Mouse (Mus musculus) T-helper 17 cell (primary cell): Measurements from ENCODE around the gene Birc6.

Experiments used
- in situ Hi-C, 2 experiments: fragments of 300-600 bp; cut with MboI, MseI; formaldehyde crosslinking; loops; 1 replicate in 1 of 2; 2 replicates in 1 of 2; pipeline ENCODE4 v1.15.1; 2025; ENCODE audit warnings: high pct_unique_total_duplicates in 2 of 2

Gene Birc6

DNA sequence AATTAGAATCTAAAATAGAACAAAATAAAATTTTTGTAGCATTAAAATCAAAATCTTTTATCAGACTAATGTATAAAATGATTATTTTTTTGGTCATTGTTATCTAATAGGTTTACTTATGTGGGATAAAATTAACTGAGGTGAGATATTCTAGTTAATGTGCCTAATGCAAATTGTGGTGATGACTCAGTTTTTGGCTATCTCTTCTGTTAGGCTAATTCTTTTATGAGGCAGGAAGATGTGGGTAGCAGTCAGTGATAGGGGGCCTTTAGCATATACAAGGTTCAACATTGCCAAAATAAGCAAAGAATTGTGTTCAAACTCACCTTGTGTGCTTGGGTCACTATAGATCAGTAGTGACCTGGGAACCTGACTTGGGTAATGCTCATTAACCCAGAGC is 178.5 kb downstream of the Birc6 start:
- in situ Hi-C loops, result loop anchor here in 1 of 2 experiments (25.0 kb wide), 1 partner anchor 831 kb away; no protein-coding TSS in a partner anchor

DNA sequence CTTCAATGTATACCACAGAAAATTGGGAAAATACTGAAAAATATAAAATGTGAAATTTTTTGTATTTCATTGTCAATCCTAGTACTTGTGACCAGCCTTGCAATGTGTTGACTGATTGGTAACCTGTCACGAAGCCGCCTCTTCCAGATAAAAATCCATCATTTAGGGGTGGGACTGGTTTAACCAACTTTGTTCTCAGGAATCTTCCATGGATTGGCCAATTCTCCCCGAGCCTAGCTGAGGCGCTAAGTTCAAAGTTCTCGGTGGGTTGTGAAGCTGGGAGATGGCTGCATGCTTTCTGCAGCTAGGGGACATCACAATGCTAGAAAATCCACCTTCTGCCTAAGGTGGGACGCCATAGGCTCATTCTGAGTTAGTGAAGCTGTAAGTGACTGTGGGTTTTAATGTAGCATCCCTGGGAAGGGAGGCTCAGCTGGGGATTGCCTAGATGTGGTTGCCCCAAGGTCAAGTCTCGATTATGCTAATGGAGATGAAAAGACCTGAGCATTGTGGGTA is 179.6 kb downstream of the Birc6 start:
- in situ Hi-C loops, result loop anchor here in 1 of 2 experiments (25.0 kb wide), 1 partner anchor 830 kb away; no protein-coding TSS in a partner anchor

DNA sequence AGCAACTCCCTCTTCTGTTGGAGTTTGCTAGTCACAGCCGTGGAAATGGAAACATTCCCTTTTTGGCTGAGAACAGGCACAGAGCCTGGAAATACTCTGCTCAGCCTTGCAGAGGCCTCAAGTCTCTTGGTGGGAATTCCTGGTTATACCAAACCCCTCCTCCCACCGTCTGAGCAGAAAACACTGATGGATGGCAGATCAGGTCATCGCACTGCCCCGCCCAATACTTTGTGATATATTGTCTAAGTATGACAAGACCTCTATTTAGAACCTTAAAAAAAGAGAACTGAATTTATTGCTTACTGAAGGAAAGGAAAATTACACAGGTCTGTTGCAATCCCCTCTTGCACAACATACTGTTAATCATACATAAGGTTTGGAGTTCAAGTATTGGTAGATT is 182.6 kb downstream of the Birc6 start:
- in situ Hi-C loops, result loop anchor here in 1 of 2 experiments (25.0 kb wide), 1 partner anchor 827 kb away; no protein-coding TSS in a partner anchor

DNA sequence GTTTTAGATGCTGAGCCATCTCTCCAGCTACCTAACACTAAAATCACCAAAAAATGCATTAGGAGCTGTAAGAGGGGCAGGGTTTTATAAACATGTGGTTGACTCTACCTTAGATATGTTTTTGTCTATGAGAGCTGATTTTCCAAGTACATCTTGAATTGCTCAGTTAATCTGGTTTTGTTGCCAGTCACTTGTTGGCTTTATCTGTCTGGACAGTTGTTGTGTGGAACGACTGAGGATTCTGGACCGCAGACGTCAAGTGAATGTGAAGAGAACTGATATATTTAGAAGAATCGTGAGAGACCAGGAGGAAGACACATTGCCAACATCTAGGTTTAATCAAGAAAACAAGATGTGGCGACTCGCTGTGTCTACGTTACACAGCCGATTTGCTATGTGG is 183.5 kb downstream of the Birc6 start:
- in situ Hi-C loops, result loop anchor here in 1 of 2 experiments (25.0 kb wide), 1 partner anchor 826 kb away; no protein-coding TSS in a partner anchor

DNA sequence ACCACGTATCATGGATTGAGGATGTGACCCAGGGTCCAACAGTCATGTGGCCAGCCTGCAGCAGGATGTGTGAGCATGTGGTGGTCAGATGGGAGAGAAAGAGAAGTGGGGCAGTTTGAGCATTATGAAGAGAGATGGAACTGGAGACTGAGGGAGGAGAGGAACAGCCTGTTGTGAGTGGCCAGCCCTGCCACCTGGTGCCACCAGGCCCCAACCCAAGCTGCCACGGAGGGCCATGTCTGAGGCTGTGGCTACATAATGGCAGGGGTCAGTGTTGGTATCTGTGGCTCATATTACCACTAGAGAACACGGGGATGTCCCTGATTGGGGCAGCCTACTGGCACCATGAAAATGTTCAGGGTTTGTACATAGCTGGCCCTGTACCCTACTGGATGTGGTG is 187.0 kb downstream of the Birc6 start:
- in situ Hi-C loops, result loop anchor here in 1 of 2 experiments (25.0 kb wide), 1 partner anchor 822 kb away; no protein-coding TSS in a partner anchor

DNA sequence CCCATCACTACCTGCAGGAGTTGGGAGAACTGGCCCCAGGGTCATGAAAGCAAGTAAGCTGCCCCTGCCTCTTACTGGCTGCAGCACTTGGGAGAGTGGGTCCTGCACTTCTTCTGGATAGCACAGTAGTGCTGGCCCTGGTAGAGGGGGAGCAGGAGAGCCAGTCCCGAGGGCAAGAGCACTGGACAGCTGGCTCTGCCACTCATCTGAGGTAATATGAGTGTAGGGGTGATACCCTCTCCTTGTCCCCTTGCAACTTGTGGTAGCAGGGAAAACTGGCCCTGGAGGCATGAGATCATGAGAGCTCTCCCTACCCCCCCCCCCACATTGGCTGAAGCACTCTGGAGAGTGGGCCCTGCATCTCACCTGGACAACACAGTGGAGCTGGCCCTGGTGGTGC is 187.6 kb downstream of the Birc6 start:
- in situ Hi-C loops, result loop anchor here in 1 of 2 experiments (25.0 kb wide), 1 partner anchor 822 kb away; no protein-coding TSS in a partner anchor

DNA sequence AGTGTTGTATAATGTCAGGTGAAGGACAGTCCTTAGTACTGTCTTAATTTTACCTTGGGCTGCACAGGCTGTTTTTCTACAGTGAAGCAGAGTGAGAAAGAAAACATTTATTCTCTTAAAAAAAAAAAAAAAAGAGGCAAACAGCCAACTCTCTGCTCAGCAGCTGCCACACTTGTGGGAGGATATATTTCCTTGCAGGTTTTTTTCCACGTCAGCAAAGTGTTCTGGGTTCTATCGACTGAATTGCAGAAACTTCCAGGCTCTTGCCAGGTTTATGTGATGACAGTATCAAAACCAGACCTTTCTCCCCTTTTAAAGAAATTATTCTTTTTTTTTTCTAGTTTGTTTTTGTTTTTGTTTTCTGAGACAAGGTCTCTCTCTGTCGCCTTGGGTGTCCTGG is 188.5 kb downstream of the Birc6 start:
- in situ Hi-C loops, result loop anchor here in 1 of 2 experiments (25.0 kb wide), 1 partner anchor 821 kb away; no protein-coding TSS in a partner anchor

DNA sequence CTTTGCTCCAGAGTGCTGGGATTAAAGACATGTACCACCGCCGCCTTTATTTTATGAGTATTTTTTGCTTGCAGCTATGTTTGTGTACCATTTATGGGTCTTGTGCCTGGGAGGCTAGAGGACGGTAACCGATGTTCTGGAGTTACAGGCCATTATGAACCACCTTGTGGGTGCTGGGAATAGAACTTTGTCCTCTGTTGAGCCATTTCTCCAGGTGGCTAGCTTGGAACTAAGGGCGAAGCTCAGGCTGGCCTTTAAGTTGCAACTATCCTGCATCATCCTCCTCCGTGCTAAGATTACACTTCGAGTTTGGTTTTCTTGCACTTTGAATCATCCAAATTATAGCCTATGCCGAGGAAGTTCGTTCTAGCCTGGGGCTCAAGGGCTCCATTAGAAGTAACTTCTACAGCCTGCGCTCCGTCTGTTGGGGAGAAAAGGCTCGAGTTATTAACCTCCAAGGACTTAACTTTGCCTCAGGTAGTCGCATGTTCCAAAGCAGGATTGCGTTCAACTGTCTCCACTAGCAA is 189.1 kb downstream of the Birc6 start:
- in situ Hi-C loops, result loop anchor here in 1 of 2 experiments (25.0 kb wide), 1 partner anchor 820 kb away; no protein-coding TSS in a partner anchor

DNA sequence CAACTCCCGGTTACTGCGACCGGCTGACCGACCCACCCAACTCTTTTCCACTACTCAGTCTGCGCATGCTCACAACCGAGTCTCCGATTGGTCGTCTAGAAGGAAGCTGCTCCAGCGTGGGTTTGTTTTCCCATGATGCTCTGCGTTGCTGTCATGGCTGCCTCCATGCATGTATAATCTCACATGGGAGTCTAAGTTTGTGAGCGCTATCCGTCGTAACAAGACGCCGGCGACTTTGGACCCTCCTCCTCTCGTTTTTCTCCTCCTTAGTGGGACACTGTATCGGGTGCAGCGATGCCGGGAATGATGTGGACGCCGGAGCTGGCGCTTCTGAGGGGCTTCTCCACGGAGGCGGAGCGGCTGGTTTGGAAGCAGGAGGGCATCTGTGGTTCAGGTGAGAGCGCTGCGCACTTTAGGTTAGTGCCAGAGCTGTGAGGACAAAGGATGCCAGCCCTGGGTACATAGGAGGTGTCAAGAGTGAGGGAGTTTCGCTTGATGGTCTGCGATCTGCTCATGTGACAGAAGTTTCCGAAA is 189.6 kb downstream of the Birc6 start, which contains the start of gene Ttc27:
TSS of gene Ttc27 (plus strand) at position 115 of the 534 bp plus-strand sequence.
- in situ Hi-C loops, result loop anchor here in 1 of 2 experiments (25.0 kb wide), 1 partner anchor 820 kb away; no protein-coding TSS in a partner anchor

DNA sequence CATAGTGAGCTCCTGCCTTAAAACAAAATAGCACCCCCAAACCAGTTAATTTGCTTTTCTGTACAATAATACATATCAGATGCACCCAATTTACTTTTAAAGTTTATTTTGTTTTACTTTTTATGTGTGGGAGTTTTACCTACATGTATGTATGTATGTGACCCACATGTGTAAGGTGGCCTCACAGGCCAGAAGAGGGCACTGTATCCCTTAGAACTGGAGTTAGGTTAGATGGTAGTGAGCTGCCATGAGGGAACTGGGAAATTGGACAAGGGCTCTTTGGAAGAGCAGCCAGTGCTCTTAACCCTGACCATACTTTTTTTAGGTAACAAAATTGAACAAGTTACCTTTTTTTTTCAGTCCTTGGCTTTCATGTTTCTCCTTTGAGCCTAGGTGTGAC is 204.8 kb downstream of the Birc6 start:
- in situ Hi-C loops, result loop anchor here in 1 of 2 experiments (25.0 kb wide), 1 partner anchor 804 kb away; no protein-coding TSS in a partner anchor

DNA sequence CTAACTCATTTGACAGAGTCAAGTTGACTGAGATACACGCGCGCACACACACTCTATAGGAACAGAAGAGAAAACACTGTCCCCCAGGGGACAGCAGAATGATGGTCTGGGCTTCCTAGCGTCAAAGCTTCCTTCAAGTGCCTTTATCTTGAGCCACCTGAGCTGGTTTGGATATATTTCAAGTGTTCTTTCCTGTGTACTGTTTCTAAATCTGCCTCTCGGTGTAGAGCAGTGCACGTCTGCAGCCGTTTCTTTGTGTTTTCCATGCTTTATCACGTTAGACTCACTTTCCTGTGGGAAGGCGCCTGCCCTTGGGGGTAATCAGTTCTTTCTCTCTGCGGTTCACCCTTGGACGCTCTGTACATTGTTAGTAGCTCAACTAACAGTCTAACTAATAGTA is 207.3 kb downstream of the Birc6 start:
- in situ Hi-C loops, result loop anchor here in 1 of 2 experiments (25.0 kb wide), 1 partner anchor 802 kb away; no protein-coding TSS in a partner anchor

DNA sequence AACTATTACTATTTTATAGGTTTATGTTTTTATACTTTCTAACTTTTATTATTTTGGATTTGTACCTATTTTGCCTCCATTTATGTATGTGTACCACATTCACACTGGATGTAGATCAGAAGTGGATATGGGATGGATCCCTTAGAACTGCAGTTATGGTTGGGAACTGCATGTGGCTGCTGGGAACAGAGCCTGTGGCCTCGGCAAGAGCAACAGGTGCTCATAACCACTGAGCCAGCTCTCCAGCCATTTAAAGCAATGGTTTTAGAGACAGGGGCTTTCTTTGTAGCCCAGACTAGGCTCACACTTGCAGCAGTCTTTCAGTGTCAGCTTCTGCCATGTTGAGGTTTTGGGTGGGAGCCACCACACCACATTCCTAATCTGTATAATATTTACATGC is 221.6 kb downstream of the Birc6 start:
- in situ Hi-C loops, result loop anchor here in 1 of 2 experiments (25.0 kb wide), 1 partner anchor 788 kb away; no protein-coding TSS in a partner anchor

DNA sequence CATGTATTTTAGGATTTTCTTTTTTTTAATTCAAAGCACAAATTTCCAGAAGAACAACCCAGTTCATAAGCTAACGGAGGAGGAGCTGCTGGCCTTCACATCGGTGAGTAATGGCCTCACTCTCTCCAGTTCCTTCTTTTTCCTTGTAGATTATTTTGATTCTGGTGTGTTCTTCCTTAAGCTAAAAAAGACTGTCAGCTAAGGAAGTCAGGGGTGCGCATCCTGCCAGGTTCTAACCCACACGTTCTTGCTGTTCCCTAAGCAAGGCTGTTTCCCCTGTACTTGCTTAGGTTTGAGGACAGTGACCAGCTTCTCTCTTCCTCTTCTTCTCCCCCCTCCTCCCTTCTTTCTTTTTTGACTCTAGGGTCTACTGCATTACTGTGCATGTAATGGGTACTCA is 222.9 kb downstream of the Birc6 start:
- in situ Hi-C loops, result no loop called here
